Mouse (Mus musculus): Measurements from ENCODE around the gene Gm3233. TPM values are rescaled to one million over a fixed set of nuclear protein-coding genes. Genes with fewer than 3 reads are reported as not detected.
"Not testable (repeated sequence)": the region's sequence is repeated elsewhere in the genome, so short reads cannot be mapped to it uniquely, and the experiment has no call there.

Gene Gm3233
- polyA plus RNA-seq, 1 experiment from 2014 or later = not detected

GRCm38 (mm10) chr10:77782442-77782841, 23.0 kb upstream of the Gm3233 start, which contains the start of gene Gm3250:
Gene Gm3250, minus strand, starts transcription at chr10:77782542.
- ATAC-seq (ENCODE audit: low FRiP score) = not testable (repeated sequence)
- WGBS = no CpG with 5 or more reads among the region's 1 CpGs

GRCm38 (mm10) chr10:77776844-77777243, 17.4 kb upstream of the Gm3233 start, which contains the start of gene Gm7138:
Gene Gm7138, minus strand, starts transcription at chr10:77776944.
- H3K4me3 ChIP-seq (ENCODE audit: low read depth, low read length); ATAC-seq (ENCODE audit: low FRiP score); H3K9ac ChIP-seq (ENCODE audit: low read length); H3K9me3 ChIP-seq (ENCODE audit: control insufficient read depth, low read length); H3K36me3 ChIP-seq (ENCODE audit: control insufficient read depth, insufficient read depth, low read length); H3K4me1 ChIP-seq (ENCODE audit: control insufficient read depth, insufficient read depth, low read length); DNase-seq (ENCODE audit: low spot score, missing footprints); H3K27me3 ChIP-seq (ENCODE audit: control insufficient read depth, insufficient read depth, low read length); H3K27ac ChIP-seq (ENCODE audit: low read depth, low read length); H3K4me2 ChIP-seq: not testable (repeated sequence)
- 62% methylated on average over 1 of the region's 1 CpGs for WGBS

More at GRCm38 (mm10) chr10:77782442-77782841, 23.0 kb upstream of the Gm3233 start, which contains the start of gene Gm3250:
- H3K9me3 ChIP-seq (ENCODE audit: control insufficient read depth, low read length); DNase-seq (ENCODE audit: low spot score, missing footprints); H3K27me3 ChIP-seq (ENCODE audit: control insufficient read depth, insufficient read depth, low read length); H3K4me2 ChIP-seq; H3K36me3 ChIP-seq (ENCODE audit: control insufficient read depth, insufficient read depth, low read length); H3K4me1 ChIP-seq (ENCODE audit: control insufficient read depth, insufficient read depth, low read length); H3K4me3 ChIP-seq (ENCODE audit: low read depth, low read length); H3K27ac ChIP-seq (ENCODE audit: low read depth, low read length); H3K9ac ChIP-seq (ENCODE audit: low read length): not testable (repeated sequence)

GRCm38 (mm10) chr10:77772142-77772541, 12.7 kb upstream of the Gm3233 start:
- H3K4me3 ChIP-seq (ENCODE audit: low read depth, low read length); H3K4me1 ChIP-seq (ENCODE audit: control insufficient read depth, insufficient read depth, low read length); H3K27ac ChIP-seq (ENCODE audit: low read depth, low read length); H3K9me3 ChIP-seq (ENCODE audit: control insufficient read depth, low read length); ATAC-seq (ENCODE audit: low FRiP score); H3K27me3 ChIP-seq (ENCODE audit: control insufficient read depth, insufficient read depth, low read length); H3K4me2 ChIP-seq; H3K36me3 ChIP-seq (ENCODE audit: control insufficient read depth, insufficient read depth, low read length); H3K9ac ChIP-seq (ENCODE audit: low read length); DNase-seq (ENCODE audit: low spot score, missing footprints): not testable (repeated sequence)
- 75% methylated on average over 1 of the region's 3 CpGs for WGBS

DNA sequence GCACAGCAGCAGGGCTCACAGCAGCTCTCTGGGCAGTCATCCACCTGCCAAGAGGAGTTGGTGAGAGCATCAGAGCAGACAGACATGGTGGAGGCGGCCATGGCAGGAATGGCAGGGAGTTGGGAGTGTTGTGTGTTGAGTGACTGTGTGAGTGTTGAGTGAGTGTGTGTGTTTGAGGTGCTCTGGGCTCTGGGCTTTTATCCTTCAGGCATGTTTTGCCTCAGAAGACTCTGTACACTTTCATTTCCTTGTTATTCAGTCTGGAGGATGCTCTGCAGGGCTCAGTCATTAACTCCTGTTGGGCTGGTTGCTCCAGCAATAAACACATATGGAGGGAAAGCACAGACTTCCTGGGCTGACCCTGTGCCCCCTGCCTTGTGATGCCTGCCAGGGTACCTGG, 11.7 kb upstream of the Gm3233 start, which contains the start of gene Gm3238:
Gene Gm3238 (minus strand): TSS at position 101 of the 400 bp plus-strand sequence.
- not testable (repeated sequence) for H3K4me3 ChIP-seq (ENCODE audit: low read depth, low read length); H3K9me3 ChIP-seq (ENCODE audit: control insufficient read depth, low read length); H3K4me1 ChIP-seq (ENCODE audit: control insufficient read depth, insufficient read depth, low read length); DNase-seq (ENCODE audit: low spot score, missing footprints); H3K36me3 ChIP-seq (ENCODE audit: control insufficient read depth, insufficient read depth, low read length); H3K27ac ChIP-seq (ENCODE audit: low read depth, low read length); H3K27me3 ChIP-seq (ENCODE audit: control insufficient read depth, insufficient read depth, low read length); ATAC-seq (ENCODE audit: low FRiP score); H3K4me2 ChIP-seq; H3K9ac ChIP-seq (ENCODE audit: low read length)
- WGBS = no CpG with 5 or more reads among the region's 1 CpGs

GRCm38 (mm10) chr10:77769727-77770126, 10.2 kb upstream of the Gm3233 start:
- Histone ChIP-seq H3K4me2 (no peak overlapping the region), H3K9me3 (ENCODE audit: control insufficient read depth, low read length) (no peaks in the 10 kb centered on the region), H3K4me3 (ENCODE audit: low read depth, low read length) (no peak overlapping the region), H3K27ac (ENCODE audit: low read depth, low read length) (no peak overlapping the region), H3K9ac (ENCODE audit: low read length) (no peak overlapping the region), H3K36me3 (ENCODE audit: control insufficient read depth, insufficient read depth, low read length) (no peaks in the 10 kb centered on the region), H3K4me1 (ENCODE audit: control insufficient read depth, insufficient read depth, low read length) (no peaks in the 10 kb centered on the region), H3K27me3 (ENCODE audit: control insufficient read depth, insufficient read depth, low read length) (no peaks in the 10 kb centered on the region)
- ATAC-seq (ENCODE audit: low FRiP score) (no peak), DNase-seq (ENCODE audit: low spot score, missing footprints) (no peak)
- WGBS = 74% methylated on average over 1 of the region's 1 CpGs

- ATAC-seq (ENCODE audit: low FRiP score) (no peak), DNase-seq (ENCODE audit: low spot score, missing footprints) (no peak)
- no peak overlapping the region for H3K4me3 ChIP-seq (ENCODE audit: low read depth, low read length)
Measured at GRCm38 (mm10) chr10:77753448-77753847, 6.0 kb downstream of the Gm3233 start.

GRCm38 (mm10) chr10:77752312-77752711, 7.2 kb downstream of the Gm3233 start:
- not testable (repeated sequence) for H3K4me3 ChIP-seq (ENCODE audit: low read depth, low read length); H3K4me1 ChIP-seq (ENCODE audit: control insufficient read depth, insufficient read depth, low read length); H3K27me3 ChIP-seq (ENCODE audit: control insufficient read depth, insufficient read depth, low read length); H3K9ac ChIP-seq (ENCODE audit: low read length); H3K4me2 ChIP-seq; H3K36me3 ChIP-seq (ENCODE audit: control insufficient read depth, insufficient read depth, low read length); H3K9me3 ChIP-seq (ENCODE audit: control insufficient read depth, low read length); H3K27ac ChIP-seq (ENCODE audit: low read depth, low read length); ATAC-seq (ENCODE audit: low FRiP score); DNase-seq (ENCODE audit: low spot score, missing footprints)
- 57% methylated on average over 3 of the region's 3 CpGs for WGBS

More at GRCm38 (mm10) chr10:77753448-77753847, 6.0 kb downstream of the Gm3233 start:
- H3K27ac ChIP-seq (ENCODE audit: low read depth, low read length) = no peak overlapping the region
- no peaks in the 10 kb centered on the region for H3K36me3 ChIP-seq (ENCODE audit: control insufficient read depth, insufficient read depth, low read length)
- H3K9me3 ChIP-seq (ENCODE audit: control insufficient read depth, low read length) = no peaks in the 10 kb centered on the region
- no peak overlapping the region for H3K9ac ChIP-seq (ENCODE audit: low read length)
- H3K27me3 ChIP-seq (ENCODE audit: control insufficient read depth, insufficient read depth, low read length) = no peaks in the 10 kb centered on the region
- H3K4me1 ChIP-seq (ENCODE audit: control insufficient read depth, insufficient read depth, low read length) = no peaks in the 10 kb centered on the region
- no peak overlapping the region for H3K4me2 ChIP-seq

GRCm38 (mm10) chr10:77751254-77751653, 8.2 kb downstream of the Gm3233 start, which contains the start of gene Gm9736:
Gene Gm9736, minus strand, starts transcription at chr10:77751354.
- not testable (repeated sequence) for H3K9me3 ChIP-seq (ENCODE audit: control insufficient read depth, low read length); H3K4me3 ChIP-seq (ENCODE audit: low read depth, low read length); H3K9ac ChIP-seq (ENCODE audit: low read length); DNase-seq (ENCODE audit: low spot score, missing footprints); ATAC-seq (ENCODE audit: low FRiP score); H3K4me2 ChIP-seq; H3K36me3 ChIP-seq (ENCODE audit: control insufficient read depth, insufficient read depth, low read length); H3K27ac ChIP-seq (ENCODE audit: low read depth, low read length); H3K4me1 ChIP-seq (ENCODE audit: control insufficient read depth, insufficient read depth, low read length); H3K27me3 ChIP-seq (ENCODE audit: control insufficient read depth, insufficient read depth, low read length)
- WGBS = 70% methylated on average over 1 of the region's 1 CpGs

GRCm38 (mm10) chr10:77750686-77751085, 8.8 kb downstream of the Gm3233 start:
- H3K27ac ChIP-seq (ENCODE audit: low read depth, low read length); ATAC-seq (ENCODE audit: low FRiP score); H3K9ac ChIP-seq (ENCODE audit: low read length); H3K27me3 ChIP-seq (ENCODE audit: control insufficient read depth, insufficient read depth, low read length); H3K4me1 ChIP-seq (ENCODE audit: control insufficient read depth, insufficient read depth, low read length); H3K9me3 ChIP-seq (ENCODE audit: control insufficient read depth, low read length); H3K4me2 ChIP-seq; H3K36me3 ChIP-seq (ENCODE audit: control insufficient read depth, insufficient read depth, low read length); DNase-seq (ENCODE audit: low spot score, missing footprints); H3K4me3 ChIP-seq (ENCODE audit: low read depth, low read length): not testable (repeated sequence)
- 59% methylated on average over 1 of the region's 1 CpGs for WGBS

Measured in midbrain, embryonic 11.5 days (tissue).